Mouse (Mus musculus) MN1 (cell line): ENCODE results near the gene Prpf38a.

Experiments
- DNase-seq: peaks from one replicate; pipeline ENCODE4 v3.0.0-alpha.2; 2016; ENCODE audit warnings: low spot score

The Prpf38a gene

DNA sequence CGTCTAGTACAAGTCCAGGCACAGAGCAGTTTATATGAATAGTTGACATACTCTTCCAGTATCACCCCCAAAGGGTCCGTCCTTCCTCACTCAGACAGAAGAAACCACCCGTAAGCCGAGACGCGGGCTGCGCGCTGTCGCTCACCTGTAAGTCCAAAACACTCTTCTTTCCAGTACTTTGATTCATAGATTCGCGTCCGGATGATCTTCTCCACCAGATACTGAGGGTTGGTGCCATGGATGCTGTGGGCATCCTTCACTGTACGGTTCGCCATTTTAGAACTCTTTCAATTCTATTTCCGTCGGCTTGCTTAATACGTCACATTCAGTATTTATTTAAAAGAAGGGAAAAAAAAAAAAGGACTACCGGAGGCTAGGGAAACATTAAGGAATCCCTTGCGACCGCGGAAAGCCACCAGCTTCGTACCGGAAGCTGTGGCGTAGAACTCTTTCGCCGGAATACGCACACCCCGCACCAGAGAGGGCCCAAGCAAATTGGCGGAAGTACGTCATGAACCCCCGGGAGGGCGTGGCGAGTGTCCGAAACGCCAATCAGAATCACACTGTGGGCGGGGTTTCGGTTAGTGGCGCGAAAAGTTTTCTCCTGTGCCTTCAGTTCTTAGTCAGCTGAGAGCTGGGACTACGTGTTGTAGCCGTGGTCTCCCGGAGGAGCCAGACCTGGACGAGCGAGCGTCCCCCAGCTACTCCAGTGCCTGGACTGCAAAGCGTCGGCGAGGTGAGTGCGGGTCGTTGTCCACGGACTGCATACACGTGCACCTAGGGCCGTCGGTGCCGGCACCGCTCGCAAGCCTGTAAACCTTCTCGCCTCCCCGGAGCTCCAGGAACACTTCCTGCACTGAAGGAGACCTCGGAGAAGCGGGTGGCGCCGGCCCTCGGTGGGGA is at the start of gene Prpf38a, which contains the start of gene Orc1:
TSS of gene Prpf38a (minus strand) at position 497 of the 903 bp plus-strand sequence.
TSS of gene Orc1 (plus strand) at position 584 of the 903 bp plus-strand sequence.
- peak; percentile 94 for DNase-seq

DNA sequence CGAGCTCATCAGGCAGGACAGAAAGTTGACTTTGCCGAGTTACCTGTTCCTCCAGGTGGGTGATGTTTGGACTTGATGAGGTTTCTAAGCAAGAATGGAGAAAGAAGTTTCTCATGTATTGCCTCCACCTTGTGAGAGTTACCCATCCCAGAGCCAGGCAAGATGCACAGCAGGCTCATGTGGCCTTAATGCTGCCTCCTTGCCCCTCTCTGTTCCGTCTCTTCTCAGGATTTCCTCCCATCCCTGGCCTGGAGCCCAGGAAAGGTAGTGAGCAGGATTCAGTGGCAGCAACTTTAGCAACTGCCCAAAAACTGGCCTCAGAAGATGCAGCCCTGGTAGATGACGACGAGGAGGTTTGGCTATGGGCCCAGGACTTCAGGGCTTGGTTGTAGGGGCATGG is 47.9 kb upstream of the Prpf38a start:
- DNase-seq = no peak

DNA sequence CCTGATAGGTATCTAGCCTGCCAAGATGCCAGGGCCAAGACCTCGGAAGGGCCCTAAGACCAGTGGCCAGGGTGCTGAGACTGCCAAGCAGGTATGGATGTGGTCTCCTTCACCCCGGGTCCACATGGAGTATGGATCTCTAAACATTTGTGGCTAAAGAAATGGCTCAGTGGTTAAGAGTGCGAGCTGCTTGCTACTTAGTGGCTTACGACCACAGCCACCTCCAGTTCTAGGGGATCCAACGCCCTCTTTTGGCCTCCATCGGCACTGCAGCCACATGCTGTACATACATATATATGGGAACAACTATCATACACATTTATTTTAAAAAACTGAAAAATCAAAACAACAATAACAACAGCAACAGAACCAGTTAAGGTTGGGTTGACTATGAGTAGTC is 42.4 kb upstream of the Prpf38a start:
- DNase-seq = no peak

DNA sequence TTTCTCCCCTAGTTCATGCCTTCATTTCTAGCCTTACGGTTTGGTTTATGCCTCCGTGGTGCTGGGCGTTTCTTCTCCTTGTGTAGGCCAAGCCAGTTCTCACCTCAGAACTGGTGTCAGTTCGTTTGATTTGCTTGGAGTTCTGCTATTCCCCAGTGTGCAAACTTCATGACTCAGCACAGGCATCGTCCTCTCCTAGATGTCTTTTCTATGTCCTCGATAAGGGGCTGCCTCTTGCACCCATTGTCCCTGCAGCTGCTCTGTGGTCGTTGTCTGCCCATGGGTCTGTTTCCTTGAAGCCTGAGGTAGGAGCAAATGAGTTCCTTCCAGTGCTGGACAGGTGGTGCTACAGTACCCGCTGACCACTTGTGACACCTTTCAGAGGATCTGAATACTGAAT is 41.4 kb upstream of the Prpf38a start:
- DNase-seq = peak; percentile 7

DNA sequence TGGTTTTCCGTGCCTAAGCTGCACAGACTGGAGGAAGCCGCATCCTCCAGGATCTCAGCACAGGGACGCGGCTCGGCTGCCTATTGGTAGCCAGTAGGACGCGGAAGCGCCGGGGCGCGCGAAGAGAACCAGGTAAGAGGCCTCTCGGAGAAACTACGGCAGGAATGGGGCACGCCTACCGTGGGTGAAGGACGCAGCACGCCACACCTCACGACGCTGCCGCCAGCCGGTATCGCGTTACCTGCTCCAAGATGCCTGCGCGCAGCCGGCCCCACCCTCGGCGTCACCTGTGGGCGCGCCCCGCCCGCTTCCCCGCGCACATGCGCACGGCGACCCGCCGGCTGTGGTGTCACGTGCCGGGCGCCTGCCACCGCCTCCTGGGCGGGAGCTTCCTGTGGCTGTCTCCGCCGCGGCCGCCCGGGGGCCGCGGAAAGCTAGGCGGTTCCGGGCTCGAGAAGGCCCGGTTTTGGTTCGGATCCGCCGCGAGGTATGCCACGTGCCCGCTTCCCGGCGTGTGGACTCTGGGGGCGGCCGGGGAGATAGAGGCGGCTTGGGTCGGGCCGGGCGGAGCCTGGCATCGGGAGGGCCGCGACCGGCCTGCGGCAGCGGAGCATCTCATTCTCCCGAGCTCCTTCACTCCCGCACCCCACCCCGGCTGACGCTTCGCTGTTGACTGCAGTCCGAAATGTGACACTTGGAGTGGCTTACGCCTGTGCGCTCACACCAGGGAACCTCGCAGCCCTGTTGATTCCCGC is 40.6 kb upstream of the Prpf38a start, which contains the start of gene Cc2d1b:
TSS of gene Cc2d1b (plus strand) at position 354 of the 755 bp plus-strand sequence.
- DNase-seq = peak; percentile 89

DNA sequence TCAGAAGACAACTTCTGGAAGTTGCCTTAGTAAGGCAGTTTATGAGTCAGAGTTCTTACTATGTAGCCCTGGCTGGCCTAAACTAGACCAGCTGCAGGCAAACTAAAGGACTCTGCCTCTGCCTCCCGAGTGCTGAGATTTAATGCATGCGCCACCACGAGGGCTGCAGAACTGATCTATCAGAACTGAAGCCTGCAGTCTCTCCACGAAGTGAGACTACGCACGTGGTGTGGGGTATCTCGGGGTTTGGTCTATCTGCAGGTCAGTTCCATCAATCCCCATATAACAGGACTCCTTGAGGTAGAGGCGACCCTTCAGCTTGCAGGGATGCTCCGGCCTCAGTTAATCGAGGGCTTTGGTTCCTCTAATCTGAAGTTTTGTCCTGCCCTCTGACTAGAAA is 40.0 kb upstream of the Prpf38a start:
- peak; percentile 29 for DNase-seq

DNA sequence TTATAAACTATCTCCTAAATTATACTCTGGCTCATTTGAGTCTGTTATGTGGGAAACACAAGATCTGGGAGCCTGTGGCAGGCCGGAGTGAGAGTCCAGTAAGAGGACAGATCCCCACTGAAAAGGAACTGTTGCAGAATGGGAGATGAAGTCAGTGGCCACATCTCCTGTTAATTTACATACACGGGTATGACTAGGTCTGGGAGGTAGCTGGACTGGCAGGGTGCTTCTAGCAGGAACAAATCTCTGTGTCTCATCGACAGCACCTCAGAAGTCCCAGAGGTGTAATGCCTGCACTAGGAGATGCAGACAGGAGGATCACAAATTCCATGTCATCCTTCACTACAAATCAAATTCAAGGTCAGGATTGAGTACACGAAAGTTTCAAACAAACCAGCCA is 39.5 kb upstream of the Prpf38a start:
- DNase-seq = no peak

DNA sequence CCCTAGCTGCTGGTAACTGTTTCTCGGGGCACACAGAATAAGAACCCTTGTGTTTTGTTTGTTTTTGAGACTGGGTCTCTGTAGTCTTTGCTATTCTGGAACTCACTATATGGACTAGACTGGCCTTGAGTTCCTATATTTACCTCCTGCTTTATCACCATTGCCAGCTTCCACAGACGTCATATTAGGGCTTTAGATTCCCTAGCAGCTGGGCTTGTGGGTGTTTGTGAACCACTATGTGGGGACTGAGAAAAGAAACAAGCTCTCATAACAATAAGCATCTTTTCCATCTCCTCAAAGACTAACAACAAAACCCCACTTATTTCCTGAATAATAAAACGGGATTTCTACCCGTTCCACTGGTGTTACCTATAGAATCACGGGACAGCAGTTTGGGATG is 31.8 kb upstream of the Prpf38a start:
- no peak for DNase-seq

DNA sequence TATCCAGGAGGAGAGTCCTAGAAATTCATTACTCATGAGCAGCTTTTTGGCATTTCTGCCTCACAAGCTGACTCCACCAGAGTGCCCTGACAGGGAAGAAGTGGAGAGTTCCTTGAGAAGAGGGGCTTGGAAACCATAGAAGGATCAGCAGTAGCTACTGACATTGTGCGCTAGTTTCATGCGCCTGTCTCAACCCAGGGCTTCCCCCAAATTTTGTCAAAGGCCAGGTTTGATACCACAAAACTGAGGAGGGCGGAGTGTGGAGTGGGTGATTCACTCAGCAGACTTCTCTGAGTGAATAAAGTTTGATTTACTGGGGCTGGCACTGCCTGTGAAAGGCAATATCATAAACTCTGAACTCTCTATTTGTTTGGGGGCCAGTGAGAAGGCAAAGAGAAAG is 29.5 kb upstream of the Prpf38a start:
- no peak for DNase-seq

DNA sequence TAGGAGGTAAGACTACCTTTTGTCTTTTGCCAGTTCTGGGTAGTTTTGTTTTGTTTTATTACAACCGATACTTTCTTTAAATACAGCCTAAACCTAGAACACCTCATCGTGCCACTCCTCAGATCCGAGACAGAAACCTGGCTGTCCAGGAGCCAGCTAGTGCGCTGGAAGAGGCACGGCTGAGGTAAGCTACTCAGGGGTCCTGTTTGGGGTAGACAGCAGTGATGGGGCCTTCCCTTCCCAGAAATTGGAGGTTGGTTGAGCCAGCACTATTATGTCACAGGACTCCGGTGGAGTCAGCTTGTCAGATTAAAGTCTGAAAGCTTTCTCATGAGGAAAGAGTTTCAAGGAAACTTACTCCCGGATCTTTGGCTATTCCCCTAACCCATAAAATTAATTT is 22.7 kb upstream of the Prpf38a start:
- DNase-seq = no peak

DNA sequence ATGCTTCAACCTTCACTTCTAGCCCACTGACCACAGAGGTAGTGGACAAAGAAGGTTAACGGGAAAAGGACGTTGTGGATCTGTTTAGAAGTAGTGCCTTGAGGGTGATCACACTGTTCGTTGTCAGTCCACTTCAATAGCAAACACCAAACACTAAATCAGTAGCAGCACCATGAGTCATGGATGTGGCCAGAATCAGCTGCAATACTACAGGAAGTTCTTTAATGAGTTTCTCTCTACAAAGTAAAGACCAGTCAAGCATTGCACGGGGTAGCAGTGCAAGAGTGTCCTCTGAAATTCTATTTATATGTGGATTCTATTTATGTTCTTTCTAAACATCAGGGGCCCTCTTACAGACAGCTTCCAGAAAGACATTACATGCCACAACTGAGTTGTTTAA is 19.2 kb upstream of the Prpf38a start:
- DNase-seq = no peak

DNA sequence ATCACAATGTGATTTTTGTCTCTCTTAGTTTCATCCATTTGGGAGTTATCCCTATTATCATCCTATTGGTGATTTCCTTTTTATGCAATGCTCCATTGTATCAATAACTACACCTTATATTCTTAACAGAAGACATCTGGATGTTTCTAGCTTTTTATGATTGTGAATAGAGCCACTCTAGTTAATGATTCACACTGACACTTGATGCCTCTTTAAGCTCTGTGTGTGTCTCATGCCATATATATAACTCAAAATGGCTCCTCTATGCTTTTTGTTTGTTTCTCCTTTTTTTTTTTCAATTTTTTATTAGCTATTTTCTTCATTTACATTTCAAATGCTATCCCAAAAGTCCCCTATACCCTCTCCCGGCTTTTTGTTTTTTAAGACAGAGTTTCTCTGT is 16.6 kb upstream of the Prpf38a start:
- DNase-seq = no peak

DNA sequence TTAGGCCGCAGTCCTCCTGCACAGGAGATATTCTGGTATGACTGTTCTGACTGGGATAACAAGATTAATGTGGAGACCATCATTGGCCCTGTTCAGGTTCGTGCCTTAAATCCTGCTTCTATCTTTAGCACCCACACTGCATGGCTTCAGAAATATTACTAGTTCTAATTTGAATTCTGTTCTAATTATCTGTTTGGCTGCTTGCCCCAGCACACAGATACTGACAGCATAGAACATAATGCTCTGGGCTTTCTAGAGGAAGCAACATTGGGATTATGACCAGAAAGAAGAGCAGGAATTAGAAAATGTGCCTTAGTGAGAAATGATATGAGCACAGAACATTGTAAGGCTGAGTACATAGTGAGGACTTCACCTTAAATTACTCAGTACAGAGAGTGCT is 14.2 kb upstream of the Prpf38a start:
- DNase-seq = no peak

DNA sequence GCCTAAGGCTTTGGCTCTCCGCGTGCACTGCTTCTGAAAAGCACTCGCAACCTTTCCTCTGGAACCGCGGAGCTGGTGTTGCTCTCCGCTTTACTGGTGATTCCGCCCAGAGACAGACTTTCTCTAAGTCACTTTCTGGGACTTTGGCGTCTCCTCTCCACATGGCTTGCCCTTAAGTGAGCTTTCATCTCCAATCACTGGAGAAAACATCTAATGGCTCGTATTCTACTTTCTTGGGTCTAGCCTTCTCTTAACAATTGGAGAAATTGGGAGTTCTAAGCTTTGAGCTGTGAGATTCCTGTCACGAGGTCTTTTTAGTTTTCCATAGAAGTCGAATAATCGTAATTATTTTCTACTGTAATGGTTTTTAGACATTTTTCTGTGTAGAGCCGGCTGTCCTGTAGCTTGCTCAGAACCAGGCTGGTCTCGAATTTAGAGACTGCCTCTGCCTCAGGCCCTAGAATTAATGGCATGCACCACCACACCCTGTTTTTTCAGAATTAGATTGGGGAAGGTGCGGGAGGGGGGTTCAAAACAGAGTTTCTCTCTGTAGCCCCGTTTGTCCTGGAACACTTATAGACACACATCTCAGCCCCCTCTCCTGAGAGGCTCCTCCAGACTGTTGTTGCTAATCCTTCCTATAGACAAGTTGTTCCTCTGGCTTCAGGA is 741 bp upstream of the Prpf38a start:
- peak; percentile 18 for DNase-seq

DNA sequence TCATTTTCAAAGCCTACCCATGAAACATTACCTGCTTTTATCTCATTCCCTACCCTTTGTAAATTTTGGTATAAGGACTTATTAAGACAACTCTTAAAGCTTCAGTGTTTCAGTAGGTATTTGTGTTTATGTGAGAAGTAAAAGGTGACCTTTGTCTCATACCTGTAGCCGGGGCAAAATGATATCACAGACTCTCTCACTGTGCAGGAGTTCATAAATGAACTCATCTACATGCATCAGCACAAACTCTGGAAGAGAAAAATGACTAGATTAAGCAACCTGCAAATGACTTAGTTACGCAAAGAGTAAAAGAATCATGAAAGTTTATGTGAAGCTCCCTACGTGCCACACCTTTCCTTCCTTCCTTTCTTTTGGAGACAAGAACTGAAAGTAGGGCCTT is 6.5 kb downstream of the Prpf38a start:
- DNase-seq = no peak

DNA sequence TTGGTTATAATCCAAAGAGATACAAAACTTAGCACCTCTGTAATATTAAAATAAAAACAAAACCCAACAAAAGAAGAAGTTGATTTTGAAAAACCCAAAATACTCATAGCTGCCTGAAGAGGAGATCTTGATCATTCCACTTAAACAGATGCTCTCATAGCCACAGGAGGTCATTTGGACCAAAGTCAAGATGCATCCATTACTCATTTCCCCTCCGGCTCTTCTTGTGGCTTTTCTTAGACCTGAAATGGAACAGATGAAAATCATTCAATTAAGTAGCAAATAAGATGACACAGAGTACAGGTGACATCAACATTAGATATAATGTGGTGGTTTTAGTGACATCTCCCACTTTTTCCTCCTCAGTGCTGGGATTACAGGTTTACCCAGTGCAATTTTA is 14.1 kb downstream of the Prpf38a start:
- DNase-seq = peak; percentile 45

DNA sequence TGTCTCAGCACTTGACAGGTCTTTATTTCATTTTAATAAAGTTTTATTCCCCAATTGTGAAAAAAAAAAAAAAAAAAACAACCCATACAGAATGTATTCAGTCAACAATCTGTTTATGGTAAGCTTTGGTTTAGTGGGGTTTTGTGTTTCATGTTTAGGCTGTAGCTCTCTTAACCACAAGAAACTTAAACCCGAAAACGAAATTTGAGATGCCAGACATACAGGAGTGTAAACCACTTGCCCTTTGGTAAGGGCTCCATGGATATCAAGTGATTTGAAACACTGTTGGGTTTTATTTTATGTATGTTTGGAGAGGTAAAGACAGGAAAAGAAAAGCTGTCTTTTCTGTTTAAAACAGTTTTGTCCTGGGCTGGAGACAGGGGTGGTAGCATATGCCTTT is 39.4 kb downstream of the Prpf38a start:
- DNase-seq = no peak
